Mouse (Mus musculus) liver, embryonic 16.5 days (tissue): Measurements from ENCODE around the gene Aldh1l1. TPM values are rescaled to one million over a fixed set of nuclear protein-coding genes. Genes with fewer than 3 reads are reported as not detected.

Experiments used
- ATAC-seq: fragments of 200-750 bp; cut with Nextera tagmentation; 2 replicates; pipeline ENCODE4 v1.8.0; 2017; ENCODE audit warnings: low read depth, mild to moderate bottlenecking, moderate number of reproducible peaks, moderate library complexity
- H3K27ac ChIP-seq: fragments of 300-500 bp; sonication (generic); 2 replicates; pipeline ENCODE4 v1.5.1; 2014; ENCODE audit warnings: mild to moderate bottlenecking, low read length
- H3K27me3 ChIP-seq: fragments of 300-500 bp; sonication (generic); 2 replicates; pipeline ENCODE4 v1.6.1; 2014; ENCODE audit warnings: low read depth, low read length, mixed read lengths; ENCODE audit not compliant: control insufficient read depth, insufficient read depth
- H3K36me3 ChIP-seq: fragments of 300-500 bp; sonication (generic); 2 replicates; pipeline ENCODE4 v1.6.1; 2014; ENCODE audit warnings: mild to moderate bottlenecking; ENCODE audit not compliant: control insufficient read depth, insufficient read depth
- H3K4me1 ChIP-seq: fragments of 300-500 bp; sonication (generic); 2 replicates; pipeline ENCODE4 v1.6.1; 2014; ENCODE audit warnings: low read depth, low read length, mixed read lengths; ENCODE audit not compliant: control insufficient read depth
- H3K4me2 ChIP-seq: fragments of 300-500 bp; sonication (generic); 2 replicates; pipeline ENCODE4 v1.6.1; 2014; ENCODE audit warnings: low read depth, low read length, mixed read lengths
- H3K4me3 ChIP-seq: fragments of 300-500 bp; sonication (generic); 2 replicates; pipeline ENCODE4 v1.5.1; 2014; ENCODE audit warnings: low read depth, mild to moderate bottlenecking, low read length
- H3K9ac ChIP-seq: fragments of 300-500 bp; sonication (generic); 2 replicates; pipeline ENCODE4 v1.6.1; 2014; ENCODE audit warnings: low read depth, low read length
- H3K9me3 ChIP-seq: fragments of 300-500 bp; sonication (generic); replicated peaks from 2 replicates; pipeline ENCODE4 v1.6.1; 2016; ENCODE audit warnings: low read length; ENCODE audit not compliant: control insufficient read depth
- WGBS: fragments of 180-500 bp; shearing (Covaris S2); extraction: QIAGEN DNeasy Blood & Tissue Kit; methylation state at CpG from one replicate; pipeline ENCODE4 v1.1.7; 2014; ENCODE audit not compliant: insufficient replicate concordance; 5-methylcytosine and 5-hydroxymethylcytosine counted together
- polyA plus RNA-seq: library from polyadenylated mRNA; unstranded; fragments of >200 nt; fragmentation: Nextera tagmentation; extraction: Ambion mirVana; gene quantifications from 2 replicates; pipeline ENCODE4 v1.2.1, GENCODE M21; 2015

Aldh1l1 gene
- polyA plus RNA-seq, 1 experiment from 2014 or later = 48.3 TPM

GRCm38 (mm10) chr6:90540520-90540919 is 54.3 kb downstream of the Aldh1l1 start:
- Histone ChIP-seq H3K9ac (no peak overlapping the region), H3K9me3 (no peaks in the 10 kb centered on the region), H3K4me3 (no peak overlapping the region), H3K4me2 (no peak overlapping the region), H3K27ac (no peak overlapping the region), H3K4me1 (no peaks in the 10 kb centered on the region), H3K36me3 (no peaks in the 10 kb centered on the region), H3K27me3 (no peaks in the 10 kb centered on the region)
- ATAC-seq = peak; percentile 68; the same call in 1 of the 2 replicates
- WGBS = 35% methylated on average over 1 of the region's 1 CpGs

GRCm38 (mm10) chr6:90541367-90541772 is 55.1 kb downstream of the Aldh1l1 start:
- Histone ChIP-seq H3K4me2 (no peak overlapping the region), H3K27me3 (no peaks in the 10 kb centered on the region)
- 54% methylated on average over 5 of the region's 5 CpGs for WGBS

GRCm38 (mm10) chr6:90544433-90544832 is 58.2 kb downstream of the Aldh1l1 start:
- H3K36me3 ChIP-seq = no peaks in the 10 kb centered on the region
- H3K4me3 ChIP-seq = no peak overlapping the region
- H3K4me2 ChIP-seq = no peak overlapping the region
- no peak overlapping the region for H3K9ac ChIP-seq
- no peak for ATAC-seq
- no peaks in the 10 kb centered on the region; the same call in 1 of the 2 replicates for H3K4me1 ChIP-seq
- no peak overlapping the region for H3K27ac ChIP-seq
- H3K27me3 ChIP-seq = no peaks in the 10 kb centered on the region
- H3K9me3 ChIP-seq = no peaks in the 10 kb centered on the region
- WGBS = 38% methylated on average over 2 of the region's 2 CpGs

More at GRCm38 (mm10) chr6:90541367-90541772, 55.1 kb downstream of the Aldh1l1 start:
- H3K9me3 ChIP-seq = no peaks in the 10 kb centered on the region
- no peak overlapping the region for H3K9ac ChIP-seq
- no peak overlapping the region for H3K27ac ChIP-seq
- H3K36me3 ChIP-seq = no peaks in the 10 kb centered on the region
- no peaks in the 10 kb centered on the region; the same call in 1 of the 2 replicates for H3K4me1 ChIP-seq
- no peak overlapping the region for H3K4me3 ChIP-seq
- ATAC-seq = no peak

DNA sequence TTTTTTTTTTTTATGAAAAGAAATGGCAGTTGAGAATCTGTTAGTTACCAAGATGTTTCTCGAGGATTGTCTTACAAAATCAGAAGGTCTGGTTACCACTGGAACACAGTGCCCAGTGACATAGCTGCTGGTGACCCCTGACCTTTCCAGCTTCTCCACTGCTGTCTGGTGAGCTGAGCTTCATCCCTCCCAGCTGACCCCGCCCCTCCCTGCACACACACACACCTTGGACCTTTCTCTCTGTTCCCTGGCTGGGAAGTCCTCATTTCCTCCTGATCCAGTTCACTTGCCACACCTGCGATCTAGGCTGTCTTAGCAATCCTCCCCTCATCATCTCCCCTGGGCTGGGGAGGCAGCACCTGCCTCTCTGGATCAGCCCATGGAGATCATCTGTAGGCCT is 60.0 kb downstream of the Aldh1l1 start:
- 33% methylated on average over 3 of the region's 3 CpGs for WGBS
- no peak overlapping the region for H3K27ac ChIP-seq
- no peaks in the 10 kb centered on the region for H3K9me3 ChIP-seq
- no peak overlapping the region for H3K4me2 ChIP-seq
- H3K4me3 ChIP-seq = no peak overlapping the region
- no peak overlapping the region for H3K9ac ChIP-seq
- H3K4me1 ChIP-seq = no peaks in the 10 kb centered on the region; the same call in 1 of the 2 replicates
- H3K36me3 ChIP-seq = no peaks in the 10 kb centered on the region
- no peak for ATAC-seq
- H3K27me3 ChIP-seq = no peaks in the 10 kb centered on the region

DNA sequence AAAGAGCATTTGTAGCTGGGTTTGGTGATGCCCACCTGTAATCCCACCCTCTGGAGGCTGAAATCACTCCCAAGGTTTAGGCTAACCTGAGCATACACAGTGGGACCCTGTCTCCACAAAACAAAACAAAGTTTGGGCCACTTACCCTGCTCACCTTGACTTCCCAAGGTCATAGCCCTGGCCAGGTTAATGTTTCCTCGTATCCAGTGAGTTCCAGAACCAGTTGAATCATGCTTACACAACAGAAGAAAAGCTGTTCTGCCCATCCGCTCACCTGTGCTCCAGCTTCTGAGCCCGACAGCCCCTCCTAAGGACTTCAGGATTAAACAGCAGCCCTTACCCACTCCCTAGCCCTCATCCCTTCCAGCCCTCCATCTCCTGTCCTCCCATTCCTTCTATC is 60.8 kb downstream of the Aldh1l1 start:
- Histone ChIP-seq H3K4me2 (no peak overlapping the region), H3K4me1 (no peaks in the 10 kb centered on the region; the same call in 1 of the 2 replicates), H3K27ac (no peak overlapping the region), H3K4me3 (no peak overlapping the region), H3K9me3 (no peaks in the 10 kb centered on the region), H3K27me3 (no peaks in the 10 kb centered on the region), H3K36me3 (no peaks in the 10 kb centered on the region), H3K9ac (no peak overlapping the region)
- WGBS = 55% methylated on average over 3 of the region's 3 CpGs
- ATAC-seq = no peak

GRCm38 (mm10) chr6:90550161-90550912 is 64.1 kb downstream of the Aldh1l1 start:
- H3K27me3 ChIP-seq = no peaks in the 10 kb centered on the region
- ATAC-seq = peak; percentile 95
- H3K27ac ChIP-seq = peak overlapping the region; percentile 15
- WGBS = 3% methylated on average over 25 of the region's 25 CpGs
- peak overlapping the region; percentile 45 for H3K4me3 ChIP-seq
- peak overlapping the region; percentile 38 for H3K9ac ChIP-seq
- H3K36me3 ChIP-seq = no peaks in the 10 kb centered on the region
- peak overlapping the region; percentile 52 for H3K4me2 ChIP-seq
- H3K9me3 ChIP-seq = no peaks in the 10 kb centered on the region
- no peaks in the 10 kb centered on the region; the same call in none of the 2 replicates for H3K4me1 ChIP-seq

GRCm38 (mm10) chr6:90551251-90551650 is 65.0 kb downstream of the Aldh1l1 start:
- no peak for ATAC-seq
- Histone ChIP-seq H3K4me3 (peak overlapping the region; percentile 45), H3K9me3 (no peaks in the 10 kb centered on the region), H3K9ac (peak overlapping the region; percentile 38), H3K36me3 (no peaks in the 10 kb centered on the region), H3K4me1 (no peaks in the 10 kb centered on the region; the same call in none of the 2 replicates), H3K27ac (peak overlapping the region; percentile 21), H3K4me2 (peak overlapping the region; percentile 52), H3K27me3 (no peaks in the 10 kb centered on the region)

DNA sequence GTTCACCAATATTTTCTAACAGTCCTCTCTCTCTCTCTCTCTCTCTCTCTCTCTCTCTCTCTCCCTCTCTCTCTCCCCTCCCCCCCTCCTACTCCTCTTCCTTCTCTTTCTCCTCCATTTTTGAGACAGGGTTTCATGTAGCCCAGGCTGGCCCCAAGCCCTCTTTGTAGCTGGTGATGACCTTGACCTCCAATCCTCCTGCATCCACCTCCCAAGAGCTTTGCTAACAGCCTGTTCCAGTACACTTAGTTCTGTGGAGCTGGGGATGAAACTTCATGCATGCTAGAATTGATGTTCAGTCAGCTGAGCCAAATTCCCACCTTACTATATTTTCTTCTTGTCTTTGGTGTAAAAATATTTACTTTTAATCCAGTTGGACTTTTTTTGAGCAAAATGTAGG is 67.0 kb downstream of the Aldh1l1 start:
- ATAC-seq = no peak
- no peak overlapping the region for H3K4me2 ChIP-seq
- H3K4me1 ChIP-seq = peaks cover 3% of the 10 kb centered on the region
- H3K9me3 ChIP-seq = no peaks in the 10 kb centered on the region
- H3K36me3 ChIP-seq = no peaks in the 10 kb centered on the region
- no peak overlapping the region for H3K27ac ChIP-seq
- H3K27me3 ChIP-seq = no peaks in the 10 kb centered on the region
- H3K9ac ChIP-seq = no peak overlapping the region
- H3K4me3 ChIP-seq = no peak overlapping the region

- 66% methylated on average over 5 of the region's 5 CpGs for WGBS
- H3K4me1 ChIP-seq = peaks cover 3% of the 10 kb centered on the region
- H3K27ac ChIP-seq = no peak overlapping the region
- no peak overlapping the region for H3K4me3 ChIP-seq
- no peak overlapping the region for H3K4me2 ChIP-seq
- no peaks in the 10 kb centered on the region for H3K36me3 ChIP-seq
- no peak overlapping the region for H3K9ac ChIP-seq
- H3K9me3 ChIP-seq = no peaks in the 10 kb centered on the region
- ATAC-seq = no peak
- no peaks in the 10 kb centered on the region for H3K27me3 ChIP-seq
Observed at GRCm38 (mm10) chr6:90553682-90554081, 67.5 kb downstream of the Aldh1l1 start.
